Mouse (Mus musculus) small intestine, adult 2 months (tissue): ENCODE measurements at regions not wholly inside any gene's neighbourhood (a gene's known extent, or its start where the extent isn't known, plus 50 kb on each side); places are given as distances from the start of the nearest gene placed in this dataset.

ENCODE experiments used
- CTCF ChIP-seq: fragments of 200-500 bp; IDR thresholded peaks from 2 replicates; pipeline ENCODE4 v1.5.1; 2012; ENCODE audit warnings: low read depth, mild to moderate bottlenecking, control low read depth, inconsistent platforms, low read length, moderate library complexity, mixed read lengths; ENCODE audit not compliant: insufficient replicate concordance, insufficient read length; ENCODE audit errors: extremely low read depth
- POLR2A ChIP-seq: fragments of 200-500 bp; IDR thresholded peaks from 2 replicates; pipeline ENCODE4 v1.6.1; 2012; ENCODE audit warnings: low read depth, mild to moderate bottlenecking, control low read depth, inconsistent platforms, low read length, moderate library complexity

GRCm38 (mm10) chrX:166749055-166749679, 163.6 kb upstream of the Egfl6 start:
- TF ChIP-seq CTCF, result no peak
- no peak for TF ChIP-seq POLR2A
